Mouse (Mus musculus) T-helper 1 cell (primary cell): ENCODE measurements around the gene Ivns1abp.
"Not testable (repeated sequence)": the region's sequence is repeated elsewhere in the genome, so short reads cannot be mapped to it uniquely, and the experiment has no call there.

Experiments used
- in situ Hi-C: fragments of 300-600 bp; cut with MboI, MseI; formaldehyde crosslinking; loops from one replicate; pipeline ENCODE4 v1.15.1; 2025; ENCODE audit warnings: high pct_unique_total_duplicates

The Ivns1abp gene

GRCm38 (mm10) chr1:151341321-151342044, 2.8 kb upstream of the Ivns1abp start:
- in situ Hi-C loops, result loop anchor here (5.0 kb wide), 1 partner anchor 264 kb away; no protein-coding TSS in a partner anchor

- in situ Hi-C loops, result loop anchor here (5.0 kb wide), 1 partner anchor 265 kb away; no protein-coding TSS in a partner anchor
These were observed 2.0 kb upstream of the Ivns1abp start for GRCm38 (mm10) chr1:151342311-151342710.

- in situ Hi-C loops, result loop anchor here (5.0 kb wide), 1 partner anchor 266 kb away; no protein-coding TSS in a partner anchor
These were observed 1.3 kb upstream of the Ivns1abp start for GRCm38 (mm10) chr1:151342968-151343367.

- in situ Hi-C loops, result loop anchor here (5.0 kb wide), 1 partner anchor 266 kb away; no protein-coding TSS in a partner anchor
These were observed 550 bp upstream of the Ivns1abp start for GRCm38 (mm10) chr1:151343571-151344282.

- in situ Hi-C loops, result no loop called here
These were observed 1.0 kb downstream of the Ivns1abp start for GRCm38 (mm10) chr1:151345109-151345862.

GRCm38 (mm10) chr1:151345863-151346195, 1.6 kb downstream of the Ivns1abp start:
- in situ Hi-C loops, result no loop called here

GRCm38 (mm10) chr1:151346681-151347127, 2.4 kb downstream of the Ivns1abp start:
- in situ Hi-C loops, result no loop called here

GRCm38 (mm10) chr1:151348293-151348692, 4.0 kb downstream of the Ivns1abp start:
- in situ Hi-C loops, result not testable (repeated sequence)

- in situ Hi-C loops, result no loop called here
These were observed 8.6 kb downstream of the Ivns1abp start for GRCm38 (mm10) chr1:151352911-151353310.

GRCm38 (mm10) chr1:151355994-151356393, 11.7 kb downstream of the Ivns1abp start:
- in situ Hi-C loops, result loop anchor here (5.0 kb wide), 1 partner anchor 919 kb away; no protein-coding TSS in a partner anchor

- in situ Hi-C loops, result loop anchor here (5.0 kb wide), 1 partner anchor 922 kb away; no protein-coding TSS in a partner anchor
These were observed 15.1 kb downstream of the Ivns1abp start for GRCm38 (mm10) chr1:151359374-151359773.

- in situ Hi-C loops, result loop anchor here (5.0 kb wide), 1 partner anchor 45 kb away; no protein-coding TSS in a partner anchor
These were observed 22.8 kb downstream of the Ivns1abp start for GRCm38 (mm10) chr1:151366944-151367605.

- in situ Hi-C loops, result loop anchor here (5.0 kb wide), 1 partner anchor 44 kb away; no protein-coding TSS in a partner anchor
These were observed 23.5 kb downstream of the Ivns1abp start for GRCm38 (mm10) chr1:151367721-151368324.

GRCm38 (mm10) chr1:151368444-151368843, 24.2 kb downstream of the Ivns1abp start:
- in situ Hi-C loops, result loop anchor here (5.0 kb wide), 1 partner anchor 44 kb away; no protein-coding TSS in a partner anchor

- in situ Hi-C loops, result no loop called here
These were observed 26.3 kb downstream of the Ivns1abp start for GRCm38 (mm10) chr1:151370573-151370972.

- in situ Hi-C loops, result no loop called here
These were observed 27.3 kb downstream of the Ivns1abp start for GRCm38 (mm10) chr1:151371543-151371942.

- in situ Hi-C loops, result no loop called here
These were observed 28.5 kb downstream of the Ivns1abp start for GRCm38 (mm10) chr1:151372823-151373222.

GRCm38 (mm10) chr1:151377353-151377752, 33.1 kb downstream of the Ivns1abp start:
- in situ Hi-C loops, result no loop called here

- in situ Hi-C loops, result no loop called here
These were observed 45.8 kb downstream of the Ivns1abp start for GRCm38 (mm10) chr1:151390029-151390428.

GRCm38 (mm10) chr1:151409827-151410226, 65.5 kb downstream of the Ivns1abp start:
- in situ Hi-C loops, result loop anchor here (5.0 kb wide), 1 partner anchor 43 kb away; no protein-coding TSS in a partner anchor
